Mouse (Mus musculus): Measurements from ENCODE around the gene Dedd2.

The Dedd2 gene

DNA sequence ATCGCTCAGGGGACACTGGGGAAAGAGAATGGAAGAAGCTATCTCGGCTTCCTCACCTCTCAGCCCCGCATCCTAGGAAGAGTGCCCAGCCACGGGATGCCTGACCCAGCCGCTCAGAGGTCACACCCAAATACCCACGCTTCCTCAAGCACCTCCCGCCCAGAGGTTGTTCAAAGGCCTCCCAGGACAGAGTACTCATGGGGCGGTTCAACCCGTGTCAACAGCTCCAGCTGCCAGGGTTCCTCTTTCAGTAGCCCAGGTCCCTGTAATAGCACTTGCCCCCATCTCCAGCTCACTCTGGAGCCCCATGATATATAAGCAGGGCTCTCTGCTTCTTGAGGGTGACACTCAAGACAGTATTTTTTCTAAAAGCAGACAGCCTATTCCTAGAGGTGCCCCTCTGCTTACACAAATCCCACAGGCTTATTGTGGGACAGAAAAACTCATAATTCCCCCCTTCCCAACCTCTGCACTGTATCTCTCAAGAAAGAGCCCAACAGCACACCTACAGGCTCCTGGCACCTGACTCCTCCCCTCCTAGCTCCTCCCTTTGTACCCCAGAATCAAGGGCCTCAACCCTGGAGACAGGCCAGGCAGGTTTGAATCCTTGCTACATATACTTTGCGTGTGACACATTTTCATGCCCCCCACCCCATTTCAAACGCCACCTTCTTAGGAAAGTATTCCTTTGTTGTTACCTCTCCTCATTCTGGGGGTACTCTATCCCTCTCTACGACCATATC, 2.6 kb downstream of the Dedd2 start:
- DNase-seq, result peak; percentile 41

DNA sequence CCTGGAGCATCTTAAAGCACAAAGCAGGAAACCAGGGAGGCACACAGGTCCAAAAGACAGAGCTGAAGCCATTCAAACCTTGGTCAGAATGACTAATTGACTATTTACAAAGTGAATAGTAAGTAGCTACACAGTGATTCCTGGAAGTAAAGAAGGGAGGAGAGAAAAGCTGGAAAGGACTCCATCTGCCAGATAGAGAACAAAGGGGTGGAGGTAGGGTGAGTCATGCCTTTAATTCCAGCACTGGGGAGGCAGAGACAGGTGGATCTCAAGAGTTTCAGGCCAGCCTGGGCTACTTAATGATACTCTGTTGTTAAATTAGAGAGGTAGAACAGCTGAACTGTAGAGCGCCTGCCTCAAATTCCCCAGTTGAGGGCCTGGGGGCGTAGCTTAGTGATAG, 6.2 kb downstream of the Dedd2 start:
- DNase-seq, result no peak

- DNase-seq, result no peak
Observed at GRCm38 (mm10) chr7:25213099-25213498, 7.3 kb downstream of the Dedd2 start.

- DNase-seq, result no peak
Observed at GRCm38 (mm10) chr7:25210482-25210881, 9.9 kb downstream of the Dedd2 start.

DNA sequence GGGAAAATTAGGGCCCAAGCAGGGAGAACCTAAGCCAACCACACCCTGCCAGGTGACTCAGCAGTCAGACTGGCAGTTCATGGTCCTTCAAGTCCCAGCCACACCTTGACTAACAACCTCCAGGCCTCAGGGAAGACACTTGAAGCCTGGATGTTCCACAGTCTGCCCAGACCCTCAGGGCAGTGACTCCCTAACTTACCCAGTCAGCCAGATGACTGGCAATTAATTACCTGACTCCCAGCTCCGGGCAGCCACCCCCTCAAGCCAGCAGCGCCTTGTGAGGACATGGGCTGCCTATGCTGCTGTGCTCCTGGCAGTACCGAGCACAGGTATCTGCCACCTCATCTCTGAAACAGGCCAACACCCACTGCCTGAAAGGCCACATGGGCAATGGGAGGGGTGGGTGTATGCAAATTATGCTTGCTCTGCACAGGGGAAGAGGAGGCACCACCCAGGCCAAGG, 11.2 kb downstream of the Dedd2 start:
- DNase-seq, result no peak

DNA sequence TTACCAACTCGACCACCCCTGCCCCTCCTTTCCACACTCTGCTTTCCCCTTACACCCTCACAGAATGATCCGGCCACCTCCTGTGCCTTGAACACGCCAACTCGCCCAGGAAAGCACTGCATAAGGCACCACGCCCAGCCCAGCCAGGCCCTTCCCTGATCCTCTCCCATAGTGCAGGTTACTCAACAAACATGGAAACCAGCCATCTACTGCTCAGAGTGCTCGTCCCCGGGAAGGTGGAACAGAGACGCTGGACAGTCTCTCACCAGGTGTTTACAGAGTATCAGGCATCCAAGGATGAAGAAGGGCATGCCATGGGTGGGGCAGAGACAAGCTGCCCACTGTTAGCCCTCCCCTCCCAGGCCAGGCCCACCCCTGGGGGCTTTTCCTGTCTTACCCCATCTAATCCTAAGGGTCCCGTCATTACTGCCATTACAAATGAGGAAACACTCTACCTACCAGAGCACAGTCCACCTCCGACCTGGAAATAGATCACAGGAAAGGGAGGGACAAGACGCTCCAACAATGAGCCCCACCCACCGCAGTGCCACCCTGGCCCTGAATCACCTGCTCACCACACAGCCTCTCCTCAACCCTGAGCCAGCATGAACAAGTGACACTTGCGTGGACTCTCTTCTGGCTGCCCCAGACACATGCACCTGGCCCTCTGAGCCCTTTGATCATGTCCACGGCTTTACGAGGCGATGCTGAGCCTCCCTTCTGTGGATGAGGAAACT, 14.2 kb downstream of the Dedd2 start:
- DNase-seq, result no peak

GRCm38 (mm10) chr7:25205355-25206093, 14.9 kb downstream of the Dedd2 start:
- no peak for DNase-seq

- DNase-seq, result no peak
Observed at GRCm38 (mm10) chr7:25203624-25204023, 16.8 kb downstream of the Dedd2 start.

GRCm38 (mm10) chr7:25197384-25198018, 22.9 kb downstream of the Dedd2 start:
- DNase-seq, result peak; percentile 25

GRCm38 (mm10) chr7:25196107-25196506, 24.3 kb downstream of the Dedd2 start:
- no peak for DNase-seq

GRCm38 (mm10) chr7:25195148-25195547, 25.3 kb downstream of the Dedd2 start:
- DNase-seq, result no peak

GRCm38 (mm10) chr7:25192110-25192509, 28.3 kb downstream of the Dedd2 start:
- DNase-seq, result no peak

- DNase-seq, result no peak
Observed at GRCm38 (mm10) chr7:25190806-25191205, 29.6 kb downstream of the Dedd2 start.

DNA sequence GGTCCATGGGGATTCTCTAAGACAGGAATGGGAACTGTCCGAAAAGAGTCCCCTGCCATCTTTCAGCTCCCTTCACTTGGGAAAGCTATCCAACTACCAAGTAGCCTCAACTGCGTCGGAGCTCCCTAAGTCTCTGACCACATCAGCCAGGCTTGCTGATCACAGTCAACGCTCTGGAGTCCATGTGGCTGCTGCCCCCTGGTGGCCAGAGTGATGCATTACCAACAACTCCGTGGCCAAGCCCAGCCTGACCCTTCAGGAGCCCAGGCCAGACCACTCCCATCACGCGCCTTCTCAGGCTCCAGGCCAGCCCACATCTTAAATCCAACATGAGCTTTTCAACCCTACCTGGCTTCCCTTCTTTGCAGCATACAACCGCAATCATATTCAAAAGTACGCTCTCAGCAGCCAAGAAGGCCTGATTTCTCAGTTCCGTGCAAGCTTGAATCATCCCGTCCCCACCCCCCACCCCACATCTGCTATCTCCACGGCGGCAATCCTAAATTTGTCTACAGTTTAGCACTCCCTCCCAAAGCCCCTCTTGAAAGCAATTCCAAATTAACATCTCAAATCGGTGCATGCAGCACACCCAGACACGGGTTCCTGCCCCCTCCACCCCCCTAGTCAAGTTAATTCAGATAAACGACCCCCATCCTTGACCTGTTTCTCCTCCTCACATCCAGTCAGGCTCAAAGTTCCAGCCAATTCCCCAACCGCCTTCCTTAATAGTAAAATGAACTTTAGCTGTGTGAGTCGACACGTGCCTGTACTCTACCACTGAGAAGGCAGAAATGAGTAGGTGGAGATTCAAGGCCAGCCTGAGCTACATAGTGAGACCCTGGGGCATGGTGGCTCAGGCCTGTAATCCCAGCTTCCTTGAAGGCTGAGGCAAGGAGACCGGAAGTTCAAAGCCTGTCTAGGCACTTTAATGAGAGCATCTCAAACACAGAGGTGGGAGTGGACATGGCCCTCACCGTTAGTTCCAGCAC, 32.5 kb downstream of the Dedd2 start:
- DNase-seq, result peak; percentile 84

- no peak for DNase-seq
Observed at GRCm38 (mm10) chr7:25184091-25184490, 36.3 kb downstream of the Dedd2 start.

GRCm38 (mm10) chr7:25181814-25182213, 38.6 kb downstream of the Dedd2 start:
- no peak for DNase-seq

DNA sequence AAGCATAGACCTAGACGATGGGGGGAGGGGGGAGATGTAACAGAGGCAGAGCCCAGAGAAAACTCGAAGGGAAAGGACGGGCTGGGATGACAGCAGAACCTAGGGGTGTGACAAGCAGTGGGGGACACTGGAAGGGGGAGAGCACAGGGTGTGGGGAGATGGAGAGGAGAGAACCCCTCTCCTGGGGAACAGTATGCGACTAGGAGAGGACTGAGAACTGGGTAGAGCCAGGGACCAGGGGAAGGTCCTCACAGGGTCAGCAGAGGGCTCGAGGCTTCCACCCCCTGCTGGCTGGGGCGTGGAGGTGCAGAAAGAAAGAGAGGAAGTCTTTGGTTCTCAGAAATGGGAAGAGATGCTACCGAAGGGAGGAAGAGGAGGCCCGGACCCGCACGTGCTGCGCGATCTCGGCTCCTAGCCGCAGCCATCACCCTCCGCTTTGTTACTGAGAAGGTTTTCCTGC, 39.1 kb downstream of the Dedd2 start:
- DNase-seq, result peak; percentile 21

DNA sequence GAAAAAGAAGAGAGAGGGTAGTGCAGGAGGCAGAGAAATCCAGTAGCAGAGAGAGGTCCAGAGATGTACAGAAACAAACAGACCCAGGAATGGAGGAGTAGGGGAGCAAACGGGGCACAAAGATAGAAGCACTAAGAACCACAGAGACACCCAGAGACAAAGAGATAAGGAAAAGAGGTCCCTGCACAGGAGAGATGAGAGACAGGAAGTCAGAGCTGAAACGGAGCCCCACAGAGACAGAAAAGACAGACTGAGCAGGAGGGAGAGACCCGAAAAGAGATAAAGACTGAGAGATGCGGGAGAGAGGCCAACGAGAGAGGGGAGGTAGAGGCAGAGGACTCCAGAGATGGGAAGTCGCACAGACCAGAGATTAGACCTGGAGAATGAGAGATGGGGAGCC, 39.9 kb downstream of the Dedd2 start:
- DNase-seq, result no peak

GRCm38 (mm10) chr7:25179606-25180161, 40.7 kb downstream of the Dedd2 start, which contains the start of gene Pou2f2:
TSS of gene Pou2f2 (minus strand) at chr7:25179726.
- peak; percentile 60 for DNase-seq

DNA sequence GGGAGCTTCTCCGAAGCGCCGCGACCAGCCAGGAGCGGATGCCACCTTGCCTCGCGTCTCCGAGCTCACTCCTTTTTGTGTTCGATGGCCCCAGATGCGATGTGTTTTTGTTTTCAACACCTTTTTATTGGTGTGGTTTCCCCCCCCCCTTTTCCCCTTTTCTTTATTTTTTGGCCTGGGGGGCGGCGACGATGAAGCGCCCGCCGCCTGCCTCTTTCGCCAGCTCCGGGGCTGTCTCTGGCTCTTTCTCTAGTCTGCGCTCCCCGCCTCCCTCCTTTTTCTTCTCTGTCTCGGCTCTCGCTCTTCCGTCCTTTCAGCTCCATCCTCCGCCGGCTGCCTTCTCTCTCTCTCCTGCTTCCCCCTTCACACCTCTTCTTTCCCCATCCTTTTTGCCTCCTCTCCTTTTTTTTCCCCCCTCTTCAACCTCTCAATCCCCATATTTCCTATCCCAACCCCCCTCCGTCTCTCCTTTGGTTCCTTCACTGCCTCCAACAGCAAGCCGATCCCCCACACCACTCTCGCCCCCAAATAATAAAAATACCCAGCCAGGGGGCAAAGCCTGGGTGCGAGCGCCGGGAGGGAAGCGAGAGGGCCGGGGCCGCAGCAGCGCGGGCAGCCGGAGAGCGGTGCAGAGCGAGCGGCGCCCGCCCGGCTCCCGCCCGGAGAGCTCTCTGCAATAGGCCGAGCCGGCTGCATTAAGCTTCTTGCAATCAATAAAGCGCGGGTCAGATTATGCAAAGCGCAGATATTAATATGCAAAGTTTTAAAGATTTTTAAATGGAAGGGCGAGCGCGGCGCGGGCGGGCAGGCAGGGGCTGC, 41.4 kb downstream of the Dedd2 start:
- DNase-seq, result no peak

Data from kidney, adult 18-20 months (tissue).